Mouse (Mus musculus) hindbrain, embryonic 14.5 days (tissue): ENCODE data around the gene AW146154. TPM values are rescaled to one million over a fixed set of nuclear protein-coding genes. Genes with fewer than 3 reads are reported as not detected.
"Not testable (repeated sequence)": the region's sequence is repeated elsewhere in the genome, so short reads cannot be mapped to it uniquely, and the experiment has no call there.

Source experiments
- ATAC-seq: fragments of 200-750 bp; cut with Nextera tagmentation; 2 replicates; pipeline ENCODE4 v1.8.0; 2017; ENCODE audit warnings: moderate number of reproducible peaks, mild to moderate bottlenecking, moderate TSS enrichment, moderate library complexity; ENCODE audit not compliant: low FRiP score
- DNase-seq: peaks from one replicate; pipeline ENCODE4 v3.0.0-alpha.2; 2015; ENCODE audit warnings: low spot score
- H3K27ac ChIP-seq: fragments of 300-500 bp; sonication (generic); 2 replicates; pipeline ENCODE4 v1.5.1; 2014; ENCODE audit warnings: mild to moderate bottlenecking, moderate library complexity
- H3K27me3 ChIP-seq: fragments of 300-500 bp; sonication (generic); 2 replicates; pipeline ENCODE4 v1.6.1; 2014; ENCODE audit warnings: mild to moderate bottlenecking, low read length, mixed read lengths; ENCODE audit not compliant: control insufficient read depth, insufficient read depth
- H3K36me3 ChIP-seq: fragments of 300-500 bp; sonication (generic); replicated peaks from 2 replicates; pipeline ENCODE4 v1.6.1; 2014; ENCODE audit not compliant: control insufficient read depth, insufficient read depth
- H3K4me1 ChIP-seq: fragments of 300-500 bp; sonication (generic); replicated peaks from 2 replicates; pipeline ENCODE4 v1.6.1; 2014; ENCODE audit warnings: antibody characterized with exemption, low read length, mixed read lengths; ENCODE audit not compliant: control insufficient read depth, insufficient read depth
- H3K4me2 ChIP-seq: fragments of 300-500 bp; sonication (generic); replicated peaks from 2 replicates; pipeline ENCODE4 v1.6.1; 2014; ENCODE audit warnings: mild to moderate bottlenecking, moderate library complexity
- H3K4me3 ChIP-seq: fragments of 300-500 bp; sonication (generic); replicated peaks from 2 replicates; pipeline ENCODE4 v1.5.1; 2014; ENCODE audit warnings: mild to moderate bottlenecking, low read length
- H3K9ac ChIP-seq: fragments of 300-500 bp; sonication (generic); 2 replicates; pipeline ENCODE4 v1.6.1; 2014
- H3K9me3 ChIP-seq: fragments of 300-500 bp; sonication (generic); 2 replicates; pipeline ENCODE4 v1.6.1; 2016; ENCODE audit warnings: low read length; ENCODE audit not compliant: control insufficient read depth
- WGBS: fragments of 180-500 bp; shearing (Covaris S2); extraction: QIAGEN DNeasy Blood & Tissue Kit; methylation state at CpG from one replicate; pipeline ENCODE4 v1.1.7; 2014; 5-methylcytosine and 5-hydroxymethylcytosine counted together
- polyA plus RNA-seq: library from polyadenylated mRNA; unstranded; fragments of >200 nt; fragmentation: Nextera tagmentation; extraction: Ambion mirVana; gene quantifications from 2 replicates; pipeline ENCODE4 v1.2.1, GENCODE M21; 2014

Gene AW146154
- polyA plus RNA-seq: 3.6 and 5.4 TPM in 2 replicates

- Histone ChIP-seq H3K27ac (0 out of 2 replicates have a peak within 1 kb of the TSS, but pooled peaks have one; percentile 39), H3K4me1 (no peaks in the 10 kb centered on the region), H3K9me3 (peaks cover 3% of the 10 kb centered on the region; the same call in 1 of the 2 replicates), H3K9ac (peak within 1 kb of the TSS; percentile 59), H3K36me3 (no peaks in the 10 kb centered on the region), H3K4me3 (peak within 1 kb of the TSS; percentile 47), H3K27me3 (no peaks in the 10 kb centered on the region), H3K4me2 (peak within 1 kb of the TSS; percentile 86)
- DNase-seq: peak; percentile 89
- peak; percentile 98 for ATAC-seq
- whole genome bisulfite sequencing: under 1% methylated on average over 18 of the region's 18 CpGs
These were observed at the start of gene AW146154, which contains the start of gene Gm20449 for GRCm38 (mm10) chr7:41499389-41500049. TSS of gene AW146154 (minus strand) at chr7:41499890. TSS of gene Gm20449 (minus strand) at chr7:41499417.

GRCm38 (mm10) chr7:41512672-41513071 is 13.0 kb upstream of the AW146154 start:
- Histone ChIP-seq H3K36me3 (no peaks in the 10 kb centered on the region), H3K4me1 (no peaks in the 10 kb centered on the region), H3K4me2 (no peak overlapping the region), H3K27me3 (no peaks in the 10 kb centered on the region), H3K9me3 (0 out of 2 replicates have a peak, but pooled peaks cover 12% of the 10 kb centered on the region), H3K27ac (no peak overlapping the region), H3K9ac (no peak overlapping the region), H3K4me3 (no peak overlapping the region)
- no peak for DNase-seq
- no peak for ATAC-seq
- WGBS: 89% methylated on average over 3 of the region's 3 CpGs

- Histone ChIP-seq H3K27me3 (no peaks in the 10 kb centered on the region), H3K36me3 (no peaks in the 10 kb centered on the region), H3K4me1 (no peaks in the 10 kb centered on the region), H3K4me2 (no peak overlapping the region), H3K9me3 (0 out of 2 replicates have a peak, but pooled peaks cover 8% of the 10 kb centered on the region), H3K27ac (no peak overlapping the region), H3K9ac (no peak overlapping the region), H3K4me3 (no peak overlapping the region)
- DNase-seq (no peak), ATAC-seq (no peak)
- WGBS: 23% methylated on average over 1 of the region's 1 CpGs
These were observed 12.5 kb upstream of the AW146154 start for GRCm38 (mm10) chr7:41512207-41512606.

GRCm38 (mm10) chr7:41502402-41502801 is 2.7 kb upstream of the AW146154 start:
- DNase-seq (no peak), ATAC-seq (no peak)
- Histone ChIP-seq H3K9me3 (no peaks in the 10 kb centered on the region), H3K27ac (no peak overlapping the region), H3K9ac (no peak overlapping the region), H3K4me2 (no peak overlapping the region), H3K27me3 (no peaks in the 10 kb centered on the region), H3K4me1 (no peaks in the 10 kb centered on the region), H3K4me3 (no peak overlapping the region), H3K36me3 (no peaks in the 10 kb centered on the region)
- WGBS: 68% methylated on average over 1 of the region's 1 CpGs

- no peaks in the 10 kb centered on the region for H3K27me3 ChIP-seq
- peak overlapping the region; percentile 86 for H3K4me2 ChIP-seq
- H3K36me3 ChIP-seq: no peaks in the 10 kb centered on the region
- no peak overlapping the region for H3K27ac ChIP-seq
- H3K4me3 ChIP-seq: peak overlapping the region; percentile 47
- DNase-seq (peak; percentile 52), ATAC-seq (peak; percentile 1; the same call in 1 of the 2 replicates)
- no peaks in the 10 kb centered on the region for H3K9me3 ChIP-seq
- H3K4me1 ChIP-seq: no peaks in the 10 kb centered on the region
- 22% methylated on average over 22 of the region's 22 CpGs for WGBS
- peak overlapping the region; percentile 59 for H3K9ac ChIP-seq
These were observed 653 bp upstream of the AW146154 start for GRCm38 (mm10) chr7:41500151-41500934.

GRCm38 (mm10) chr7:41499018-41499388 is 687 bp downstream of the AW146154 start:
- ATAC-seq: not testable (repeated sequence)

GRCm38 (mm10) chr7:41498464-41498863 is 1.2 kb downstream of the AW146154 start:
- H3K4me1 ChIP-seq, H3K9me3 ChIP-seq, H3K27ac ChIP-seq, H3K9ac ChIP-seq, H3K27me3 ChIP-seq, DNase-seq, H3K36me3 ChIP-seq, ATAC-seq: not testable (repeated sequence)
- Histone ChIP-seq H3K4me2 (peak overlapping the region; percentile 86), H3K4me3 (peak overlapping the region; percentile 47; the same call in 1 of the 2 replicates)
- WGBS: 97% methylated on average over 1 of the region's 4 CpGs

More at GRCm38 (mm10) chr7:41499018-41499388, 687 bp downstream of the AW146154 start:
- not testable (repeated sequence) for H3K9me3 ChIP-seq, DNase-seq, H3K36me3 ChIP-seq, H3K4me1 ChIP-seq, H3K27me3 ChIP-seq, H3K27ac ChIP-seq
- Histone ChIP-seq H3K4me3 (peak overlapping the region; percentile 47), H3K4me2 (peak overlapping the region; percentile 86), H3K9ac (peak overlapping the region; percentile 34)
- WGBS: 2% methylated on average over 6 of the region's 6 CpGs

- Histone ChIP-seq H3K4me1 (no peaks in the 10 kb centered on the region), H3K27me3 (no peaks in the 10 kb centered on the region), H3K36me3 (no peaks in the 10 kb centered on the region), H3K27ac (no peak overlapping the region), H3K4me2 (no peak overlapping the region), H3K4me3 (no peak overlapping the region), H3K9ac (no peak overlapping the region), H3K9me3 (peaks cover 3% of the 10 kb centered on the region; the same call in 1 of the 2 replicates)
- no peak for DNase-seq
- WGBS: 97% methylated on average over 2 of the region's 2 CpGs
- no peak for ATAC-seq
These were observed 1.8 kb downstream of the AW146154 start for GRCm38 (mm10) chr7:41497871-41498270.

GRCm38 (mm10) chr7:41451864-41452263 is 47.8 kb downstream of the AW146154 start:
- no peak; the same call in 1 of the 2 replicates for ATAC-seq
- no peak overlapping the region for H3K27ac ChIP-seq
- H3K27me3 ChIP-seq: no peaks in the 10 kb centered on the region
- H3K4me3 ChIP-seq: no peak overlapping the region
- H3K4me2 ChIP-seq: 0 out of 2 replicates have a peak overlapping the region, but pooled peaks have one; percentile 12
- no peaks in the 10 kb centered on the region for H3K4me1 ChIP-seq
- peaks cover 3% of the 10 kb centered on the region; the same call in 1 of the 2 replicates for H3K9me3 ChIP-seq
- 6% methylated on average over 10 of the region's 10 CpGs for WGBS
- H3K36me3 ChIP-seq: no peaks in the 10 kb centered on the region
- DNase-seq: no peak
- H3K9ac ChIP-seq: no peak overlapping the region
